Mouse (Mus musculus) right cerebral cortex, postnatal 10 days (tissue): ENCODE measurements around the gene F2r.

ENCODE experiments used
- DNase-seq, 2 experiments: peaks; one replicate each; pipeline ENCODE4 v3.0.0; 2021; ENCODE audit warnings: low spot score in 2 of 2

F2r gene

GRCm38 (mm10) chr13:95618309-95618712 lies at the start of gene F2r:
TSS of gene F2r (minus strand) at chr13:95618487.
- DNase-seq: peak; percentile 73 to 77

- no peak for DNase-seq
These were observed 49.0 kb upstream of the F2r start for GRCm38 (mm10) chr13:95667260-95667659.

GRCm38 (mm10) chr13:95665644-95666356 lies 47.5 kb upstream of the F2r start:
- DNase-seq: no peak

- DNase-seq: no peak
These were observed 45.5 kb upstream of the F2r start for GRCm38 (mm10) chr13:95663834-95664233.

- DNase-seq: no peak
These were observed 41.1 kb upstream of the F2r start for GRCm38 (mm10) chr13:95659432-95659831.

- no peak for DNase-seq
These were observed 38.9 kb upstream of the F2r start for GRCm38 (mm10) chr13:95657171-95657570.

GRCm38 (mm10) chr13:95655284-95655683 lies 37.0 kb upstream of the F2r start:
- no peak for DNase-seq

GRCm38 (mm10) chr13:95653696-95654095 lies 35.4 kb upstream of the F2r start:
- DNase-seq: no peak

GRCm38 (mm10) chr13:95651870-95652668 lies 33.8 kb upstream of the F2r start:
- no peak for DNase-seq

GRCm38 (mm10) chr13:95649941-95650340 lies 31.7 kb upstream of the F2r start:
- no peak for DNase-seq

- DNase-seq: no peak
These were observed 29.0 kb upstream of the F2r start for GRCm38 (mm10) chr13:95647248-95647647.

- DNase-seq: no peak
These were observed 28.4 kb upstream of the F2r start for GRCm38 (mm10) chr13:95646687-95647111.

- no peak for DNase-seq
These were observed 25.5 kb upstream of the F2r start for GRCm38 (mm10) chr13:95643740-95644139.

- DNase-seq: no peak
These were observed 23.0 kb upstream of the F2r start for GRCm38 (mm10) chr13:95641061-95641986.

GRCm38 (mm10) chr13:95640408-95640807 lies 22.1 kb upstream of the F2r start:
- DNase-seq: no peak

- DNase-seq: no peak
These were observed 21.2 kb upstream of the F2r start for GRCm38 (mm10) chr13:95639336-95640116.

- DNase-seq: no peak
These were observed 20.6 kb upstream of the F2r start for GRCm38 (mm10) chr13:95638894-95639293.

- DNase-seq: no peak
These were observed 19.4 kb upstream of the F2r start for GRCm38 (mm10) chr13:95637737-95638136.

- DNase-seq: no peak
These were observed 17.0 kb upstream of the F2r start for GRCm38 (mm10) chr13:95635301-95635700.

- no peak for DNase-seq
These were observed 16.2 kb upstream of the F2r start for GRCm38 (mm10) chr13:95634451-95634850.

GRCm38 (mm10) chr13:95633384-95633783 lies 15.1 kb upstream of the F2r start:
- DNase-seq: no peak
